Mouse (Mus musculus) brain, embryonic 14.5 days (tissue): ENCODE results near the gene Plod1.

Source experiments
- CTCF ChIP-seq: fragments of 200-500 bp; IDR thresholded peaks from 2 replicates; pipeline ENCODE4 v1.5.1; 2012; ENCODE audit warnings: inconsistent platforms, mild to moderate bottlenecking, moderate library complexity, borderline replicate concordance; ENCODE audit not compliant: insufficient read depth, insufficient read length; ENCODE audit errors: extremely low read depth
- POLR2A ChIP-seq: fragments of 200-500 bp; IDR thresholded peaks from 2 replicates; pipeline ENCODE4 v1.6.1; 2012; ENCODE audit warnings: mild to moderate bottlenecking, inconsistent platforms, borderline replicate concordance; ENCODE audit not compliant: poor library complexity, insufficient read depth, insufficient read length, severe bottlenecking; ENCODE audit errors: extremely low read depth

DNA sequence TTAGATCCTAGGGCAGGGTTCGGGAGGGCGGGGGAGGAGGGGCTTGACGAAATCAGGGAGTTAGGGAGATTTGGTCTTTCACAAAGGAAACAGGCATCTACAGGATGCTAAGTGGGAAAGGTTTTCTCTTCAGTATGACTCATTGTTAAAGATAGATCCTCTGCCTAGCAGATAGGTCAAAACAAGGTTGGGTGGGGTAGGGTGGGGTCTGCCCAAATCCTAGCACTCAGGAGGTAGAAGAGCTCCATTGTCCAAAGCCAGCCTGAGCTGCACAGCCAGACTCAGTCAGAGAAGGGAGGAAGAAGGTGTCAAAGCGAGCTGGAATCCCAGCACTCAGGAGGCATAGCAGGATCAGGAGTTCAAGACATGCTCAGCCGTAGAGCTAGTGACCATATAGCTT is 919 bp upstream of the Plod1 start:
- no peak for TF ChIP-seq POLR2A
- TF ChIP-seq CTCF: no peak
